Mouse (Mus musculus) C3H10T1/2 (cell line): ENCODE measurements around the gene Tbpl1. TPM values are rescaled to one million over a fixed set of nuclear protein-coding genes. Genes with fewer than 3 reads are reported as not detected.

ENCODE experiments used
- polyA plus RNA-seq, 2 experiments: library from polyadenylated mRNA; unstranded; fragments of >200 nt; fragmentation: generic; extraction: Trizol; gene quantifications; one replicate each; pipeline ENCODE4 v1.2.1; 2012; ENCODE audit warnings: missing spikeins in 2 of 2

Gene Tbpl1
- 10 to 100 TPM in 1 of 2 experiments, 1 to 10 TPM in 1; 6.9 to 13.8 TPM for polyA plus RNA-seq

GRCm38 (mm10) chr10:22731272-22732093 lies at the start of gene Tbpl1:
Gene Tbpl1 (minus strand): TSS chr10:22731938.

Other genes starting within 250 kb of the Tbpl1 start
- gene Slc2a12, start 86.9 kb downstream of the Tbpl1 start, polyA plus RNA-seq, result under 1 TPM in 1 of 2 experiments, not detected in 1; 0.02 TPM
- not detected for gene Tcf21, start 88.2 kb upstream of the Tbpl1 start, polyA plus RNA-seq